Mouse (Mus musculus): Measurements from ENCODE around the gene Slc22a4.
"Not testable (repeated sequence)": the region's sequence is repeated elsewhere in the genome, so short reads cannot be mapped to it uniquely, and the experiment has no call there.

Gene Slc22a4

GRCm38 (mm10) chr11:54057428-54057827 lies 29.5 kb upstream of the Slc22a4 start:
- DNase-seq (ENCODE audit: low spot score) = no peak

- DNase-seq (ENCODE audit: low spot score) = no peak
Measured at GRCm38 (mm10) chr11:54056132-54056531, 28.2 kb upstream of the Slc22a4 start.

GRCm38 (mm10) chr11:54054257-54054656 lies 26.4 kb upstream of the Slc22a4 start:
- DNase-seq (ENCODE audit: low spot score) = peak; percentile 74

- no peak for DNase-seq (ENCODE audit: low spot score)
Measured at GRCm38 (mm10) chr11:54053090-54053489, 25.2 kb upstream of the Slc22a4 start.

GRCm38 (mm10) chr11:54052128-54052527 lies 24.2 kb upstream of the Slc22a4 start:
- DNase-seq (ENCODE audit: low spot score) = no peak

- DNase-seq (ENCODE audit: low spot score) = no peak
Measured at GRCm38 (mm10) chr11:54051161-54051560, 23.3 kb upstream of the Slc22a4 start.

- no peak for DNase-seq (ENCODE audit: low spot score)
Measured at GRCm38 (mm10) chr11:54050205-54050604, 22.3 kb upstream of the Slc22a4 start.

- DNase-seq (ENCODE audit: low spot score) = no peak
Measured at GRCm38 (mm10) chr11:54040676-54041075, 12.8 kb upstream of the Slc22a4 start.

- DNase-seq (ENCODE audit: low spot score) = not testable (repeated sequence)
Measured at GRCm38 (mm10) chr11:54032872-54033271, 5.0 kb upstream of the Slc22a4 start.

GRCm38 (mm10) chr11:54028997-54029396 lies 1.1 kb upstream of the Slc22a4 start:
- DNase-seq (ENCODE audit: low spot score) = no peak

- no peak for DNase-seq (ENCODE audit: low spot score)
Measured at GRCm38 (mm10) chr11:54027131-54028043, 503 bp downstream of the Slc22a4 start.

GRCm38 (mm10) chr11:54026491-54027041 lies 1.3 kb downstream of the Slc22a4 start:
- peak; percentile 87 for DNase-seq (ENCODE audit: low spot score)

GRCm38 (mm10) chr11:54021396-54022093 lies 6.3 kb downstream of the Slc22a4 start:
- no peak for DNase-seq (ENCODE audit: low spot score)

GRCm38 (mm10) chr11:54018893-54019732 lies 8.8 kb downstream of the Slc22a4 start:
- DNase-seq (ENCODE audit: low spot score) = no peak

GRCm38 (mm10) chr11:54017596-54017995 lies 10.3 kb downstream of the Slc22a4 start:
- no peak for DNase-seq (ENCODE audit: low spot score)

GRCm38 (mm10) chr11:54016051-54016450 lies 11.8 kb downstream of the Slc22a4 start:
- DNase-seq (ENCODE audit: low spot score) = no peak

GRCm38 (mm10) chr11:54012961-54013360 lies 14.9 kb downstream of the Slc22a4 start:
- DNase-seq (ENCODE audit: low spot score) = no peak

GRCm38 (mm10) chr11:54011255-54011654 lies 16.6 kb downstream of the Slc22a4 start:
- no peak for DNase-seq (ENCODE audit: low spot score)

GRCm38 (mm10) chr11:54008416-54008920 lies 19.4 kb downstream of the Slc22a4 start:
- no peak for DNase-seq (ENCODE audit: low spot score)

- DNase-seq (ENCODE audit: low spot score) = no peak
Measured at GRCm38 (mm10) chr11:54007717-54008116, 20.2 kb downstream of the Slc22a4 start.

GRCm38 (mm10) chr11:54006901-54007300 lies 21.0 kb downstream of the Slc22a4 start:
- no peak for DNase-seq (ENCODE audit: low spot score)

- DNase-seq (ENCODE audit: low spot score) = not testable (repeated sequence)
Measured at GRCm38 (mm10) chr11:54006362-54006761, 21.5 kb downstream of the Slc22a4 start.

All from c-Kit-positive CD71-positive TER-119-positive erythroid progenitor cells, embryonic 14.5 days (primary cell).